Mouse (Mus musculus): ENCODE measurements around the gene Lmo2. TPM values are rescaled to one million over a fixed set of nuclear protein-coding genes. Genes with fewer than 3 reads are reported as not detected.
A peak's percentile ranks its signal among the peaks of the same experiment; 100 is the strongest.
"Not testable (repeated sequence)": the region's sequence is repeated elsewhere in the genome, so short reads cannot be mapped to it uniquely, and the experiment has no call there.

Lmo2 gene
- polyA plus RNA-seq, 1 experiment from 2014 or later, result 14.5 TPM

GRCm38 (mm10) chr2:103992162-103992561 is 34.4 kb downstream of the Lmo2 start:
- H3K4me1 ChIP-seq, result peaks cover 6% of the 10 kb centered on the region; the same call in 1 of the 2 replicates
- no peak for ATAC-seq (ENCODE audit: low FRiP score, low read depth)
- 76% methylated on average over 9 of the region's 9 CpGs for WGBS
- no peaks in the 10 kb centered on the region for H3K36me3 ChIP-seq
- H3K27me3 ChIP-seq, result peaks cover 11% of the 10 kb centered on the region; the same call in 1 of the 2 replicates
- H3K9me3 ChIP-seq, result no peaks in the 10 kb centered on the region
- H3K9ac ChIP-seq, result no peak overlapping the region
- H3K4me3 ChIP-seq, result no peak overlapping the region
- peak overlapping the region; percentile 31; the same call in 1 of the 2 replicates for H3K4me2 ChIP-seq (replicated peaks)
- no peak overlapping the region for H3K27ac ChIP-seq

GRCm38 (mm10) chr2:103992618-103993332 is 35.0 kb downstream of the Lmo2 start:
- Histone ChIP-seq H3K4me1 (peaks cover 6% of the 10 kb centered on the region; the same call in 1 of the 2 replicates), H3K9me3 (no peaks in the 10 kb centered on the region), H3K4me3 (no peak overlapping the region), H3K4me2 (replicated peaks) (peak overlapping the region; percentile 31; the same call in 1 of the 2 replicates), H3K9ac (no peak overlapping the region), H3K27me3 (peaks cover 11% of the 10 kb centered on the region; the same call in 1 of the 2 replicates), H3K27ac (no peak overlapping the region), H3K36me3 (no peaks in the 10 kb centered on the region)
- 23% methylated on average over 17 of the region's 17 CpGs for WGBS
- ATAC-seq (ENCODE audit: low FRiP score, low read depth), result no peak

GRCm38 (mm10) chr2:104001076-104001475 is 43.3 kb downstream of the Lmo2 start:
- Histone ChIP-seq H3K4me2 (replicated peaks) (no peak overlapping the region), H3K27ac (no peak overlapping the region), H3K27me3 (peaks cover 9% of the 10 kb centered on the region; the same call in 1 of the 2 replicates), H3K36me3 (no peaks in the 10 kb centered on the region), H3K4me1 (no peaks in the 10 kb centered on the region), H3K9me3 (peaks cover 5% of the 10 kb centered on the region; the same call in 1 of the 2 replicates), H3K9ac (no peak overlapping the region), H3K4me3 (no peak overlapping the region)
- ATAC-seq (ENCODE audit: low FRiP score, low read depth), result no peak
- 21% methylated on average over 2 of the region's 2 CpGs for WGBS

- Histone ChIP-seq H3K4me3 (no peak overlapping the region), H3K9me3 (peaks cover 5% of the 10 kb centered on the region; the same call in 1 of the 2 replicates)
- WGBS, result 81% methylated on average over 4 of the region's 4 CpGs
Observed at GRCm38 (mm10) chr2:104001861-104002260, 44.1 kb downstream of the Lmo2 start.

GRCm38 (mm10) chr2:104002711-104003413 is 45.1 kb downstream of the Lmo2 start:
- Histone ChIP-seq H3K27ac (no peak overlapping the region), H3K4me3 (no peak overlapping the region), H3K36me3 (no peaks in the 10 kb centered on the region), H3K4me1 (no peaks in the 10 kb centered on the region), H3K9me3 (peaks cover 5% of the 10 kb centered on the region; the same call in 1 of the 2 replicates), H3K4me2 (replicated peaks) (no peak overlapping the region), H3K9ac (no peak overlapping the region), H3K27me3 (peaks cover 9% of the 10 kb centered on the region; the same call in 1 of the 2 replicates)
- no peak for ATAC-seq (ENCODE audit: low FRiP score, low read depth)
- WGBS, result 33% methylated on average over 16 of the region's 16 CpGs

More at GRCm38 (mm10) chr2:104001861-104002260, 44.1 kb downstream of the Lmo2 start:
- ATAC-seq (ENCODE audit: low FRiP score, low read depth), result no peak
- H3K4me2 ChIP-seq (replicated peaks), result no peak overlapping the region
- H3K36me3 ChIP-seq, result no peaks in the 10 kb centered on the region
- H3K9ac ChIP-seq, result no peak overlapping the region
- H3K4me1 ChIP-seq, result no peaks in the 10 kb centered on the region
- peaks cover 9% of the 10 kb centered on the region; the same call in 1 of the 2 replicates for H3K27me3 ChIP-seq
- no peak overlapping the region for H3K27ac ChIP-seq

GRCm38 (mm10) chr2:104007793-104008519 is 50.2 kb downstream of the Lmo2 start:
- no peaks in the 10 kb centered on the region for H3K36me3 ChIP-seq
- no peak overlapping the region for H3K4me3 ChIP-seq
- no peak overlapping the region for H3K27ac ChIP-seq
- no peak overlapping the region for H3K9ac ChIP-seq
- H3K4me1 ChIP-seq, result no peaks in the 10 kb centered on the region
- no peak for ATAC-seq (ENCODE audit: low FRiP score, low read depth)
- no peak overlapping the region for H3K4me2 ChIP-seq (replicated peaks)
- no peaks in the 10 kb centered on the region for H3K9me3 ChIP-seq
- peaks cover 7% of the 10 kb centered on the region; the same call in 1 of the 2 replicates for H3K27me3 ChIP-seq
- 78% methylated on average over 7 of the region's 7 CpGs for WGBS

- H3K4me2 ChIP-seq (replicated peaks); H3K27ac ChIP-seq; H3K4me1 ChIP-seq; H3K4me3 ChIP-seq; H3K27me3 ChIP-seq; H3K9me3 ChIP-seq; H3K9ac ChIP-seq; ATAC-seq (ENCODE audit: low FRiP score, low read depth); H3K36me3 ChIP-seq: not testable (repeated sequence)
- WGBS, result 96% methylated on average over 3 of the region's 3 CpGs
Observed at GRCm38 (mm10) chr2:104008853-104009252, 51.1 kb downstream of the Lmo2 start.

- Histone ChIP-seq H3K27ac (no peak overlapping the region), H3K36me3 (no peaks in the 10 kb centered on the region), H3K9ac (no peak overlapping the region), H3K4me1 (0 out of 2 replicates have a peak, but pooled peaks cover 3% of the 10 kb centered on the region), H3K4me3 (no peak overlapping the region), H3K9me3 (no peaks in the 10 kb centered on the region), H3K4me2 (replicated peaks) (no peak overlapping the region), H3K27me3 (no peaks in the 10 kb centered on the region)
- WGBS, result 74% methylated on average over 7 of the region's 7 CpGs
- no peak for ATAC-seq (ENCODE audit: low FRiP score, low read depth)
Observed at GRCm38 (mm10) chr2:104023096-104023495, 65.3 kb downstream of the Lmo2 start.

GRCm38 (mm10) chr2:104024656-104025055 is 66.9 kb downstream of the Lmo2 start:
- no peaks in the 10 kb centered on the region for H3K36me3 ChIP-seq
- H3K27ac ChIP-seq, result no peak overlapping the region
- no peak overlapping the region for H3K9ac ChIP-seq
- no peaks in the 10 kb centered on the region for H3K27me3 ChIP-seq
- peaks cover 16% of the 10 kb centered on the region for H3K4me1 ChIP-seq
- no peak for ATAC-seq (ENCODE audit: low FRiP score, low read depth)
- WGBS, result 83% methylated on average over 4 of the region's 4 CpGs
- H3K4me3 ChIP-seq, result no peak overlapping the region
- H3K9me3 ChIP-seq, result no peaks in the 10 kb centered on the region
- H3K4me2 ChIP-seq (replicated peaks), result no peak overlapping the region

GRCm38 (mm10) chr2:104027458-104028138 is 69.8 kb downstream of the Lmo2 start, which contains the start of gene Fbxo3:
Gene Fbxo3 (plus strand): TSS chr2:104027721.
- Histone ChIP-seq H3K4me3 (peak within 1 kb of the TSS; percentile 97), H3K36me3 (peaks cover 6% of the 10 kb centered on the region; the same call in 1 of the 2 replicates), H3K9ac (peak within 1 kb of the TSS; percentile 97), H3K27ac (peak within 1 kb of the TSS; percentile 33; the same call in 1 of the 2 replicates), H3K9me3 (no peaks in the 10 kb centered on the region), H3K4me1 (peaks cover 22% of the 10 kb centered on the region), H3K4me2 (replicated peaks) (peak within 1 kb of the TSS; percentile 85), H3K27me3 (no peaks in the 10 kb centered on the region)
- WGBS, result 1% methylated on average over 40 of the region's 44 CpGs
- peak; percentile 96 for ATAC-seq (ENCODE audit: low FRiP score, low read depth)

- peak; percentile 51; the same call in 1 of the 2 replicates for ATAC-seq (ENCODE audit: low FRiP score, low read depth)
- Histone ChIP-seq H3K9me3 (no peaks in the 10 kb centered on the region), H3K9ac (peak within 1 kb of the TSS; percentile 97), H3K4me1 (peaks cover 22% of the 10 kb centered on the region), H3K27ac (peak within 1 kb of the TSS; percentile 33; the same call in 1 of the 2 replicates), H3K27me3 (no peaks in the 10 kb centered on the region), H3K36me3 (peaks cover 7% of the 10 kb centered on the region), H3K4me3 (peak within 1 kb of the TSS; percentile 97), H3K4me2 (replicated peaks) (peak within 1 kb of the TSS; percentile 85)
- WGBS, result under 1% methylated on average over 32 of the region's 32 CpGs
Observed at GRCm38 (mm10) chr2:104028139-104028723, 70.4 kb downstream of the Lmo2 start, which contains the start of gene 4931422A03Rik. Gene 4931422A03Rik (minus strand): TSS chr2:104028361.
